Mouse (Mus musculus) hindbrain, embryonic 10.5 days (tissue): ENCODE measurements around the gene Slc16a10. TPM values are rescaled to one million over a fixed set of nuclear protein-coding genes. Genes with fewer than 3 reads are reported as not detected.

ENCODE experiments used
- DNase-seq: peaks from one replicate; pipeline ENCODE4 v3.0.0-alpha.2; 2017; ENCODE audit warnings: low spot score
- H3K27ac ChIP-seq: fragments of 300-500 bp; sonication (generic); 2 replicates; pipeline ENCODE4 v1.5.1; 2016; ENCODE audit warnings: mild to moderate bottlenecking, moderate library complexity
- H3K27me3 ChIP-seq: fragments of 300-500 bp; sonication (generic); 2 replicates; pipeline ENCODE4 v1.6.1; 2016; ENCODE audit warnings: mild to moderate bottlenecking; ENCODE audit not compliant: poor library complexity, insufficient read depth, severe bottlenecking
- H3K36me3 ChIP-seq: fragments of 300-500 bp; sonication (generic); 2 replicates; pipeline ENCODE4 v1.6.1; 2016; ENCODE audit warnings: mild to moderate bottlenecking, moderate library complexity
- H3K4me1 ChIP-seq: fragments of 300-500 bp; sonication (generic); replicated peaks from 2 replicates; pipeline ENCODE4 v1.6.1; 2016; ENCODE audit warnings: mild to moderate bottlenecking
- H3K4me3 ChIP-seq: fragments of 300-500 bp; sonication (generic); 2 replicates; pipeline ENCODE4 v1.5.1; 2016; ENCODE audit warnings: mild to moderate bottlenecking, moderate library complexity
- H3K9me3 ChIP-seq: fragments of 300-500 bp; sonication (generic); 2 replicates; pipeline ENCODE4 v1.6.1; 2016; ENCODE audit warnings: mild to moderate bottlenecking, moderate library complexity
- WGBS: fragments of 180-500 bp; shearing (Covaris S2); methylation state at CpG from one replicate; pipeline ENCODE4 v1.1.7; 2016; 5-methylcytosine and 5-hydroxymethylcytosine counted together
- polyA plus RNA-seq: library from polyadenylated mRNA; unstranded; fragments of >200 nt; fragmentation: Nextera tagmentation; extraction: Ambion mirVana; gene quantifications from 2 replicates; pipeline ENCODE4 v1.2.1, GENCODE M21; 2016

Gene Slc16a10
- polyA plus RNA-seq, 1 experiment from 2014 or later: 10.3 TPM

GRCm38 (mm10) chr10:40141016-40141851 lies 824 bp downstream of the Slc16a10 start:
- peak overlapping the region; percentile 89 for H3K27ac ChIP-seq
- no peaks in the 10 kb centered on the region for H3K36me3 ChIP-seq
- H3K9me3 ChIP-seq: no peaks in the 10 kb centered on the region
- WGBS: 27% methylated on average over 27 of the region's 27 CpGs
- H3K4me3 ChIP-seq: peak overlapping the region; percentile 79
- H3K27me3 ChIP-seq: peaks cover 20% of the 10 kb centered on the region
- DNase-seq: no peak
- peaks cover 16% of the 10 kb centered on the region for H3K4me1 ChIP-seq

DNA sequence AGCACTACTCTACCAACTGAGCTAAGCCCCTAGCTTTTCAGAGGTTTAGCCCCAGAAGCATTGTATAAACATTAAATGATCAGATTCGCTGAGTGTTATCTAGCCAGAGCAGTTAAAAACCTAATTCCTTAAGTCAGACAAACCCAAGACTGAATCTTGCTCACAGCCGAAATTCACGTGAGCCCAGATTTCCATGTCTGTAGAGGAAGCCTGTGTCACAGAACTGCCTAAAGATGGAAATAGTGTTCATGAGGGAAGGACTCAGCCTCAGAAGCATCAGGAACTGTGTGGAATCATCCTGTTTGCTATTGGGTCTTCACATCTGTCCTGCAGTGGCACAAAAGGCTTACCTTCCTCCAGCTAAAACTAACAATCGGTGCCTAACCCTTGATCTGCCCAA lies 2.4 kb downstream of the Slc16a10 start:
- Histone ChIP-seq H3K36me3 (no peaks in the 10 kb centered on the region), H3K4me1 (peaks cover 16% of the 10 kb centered on the region), H3K4me3 (no peak overlapping the region), H3K27ac (no peak overlapping the region), H3K27me3 (peaks cover 20% of the 10 kb centered on the region), H3K9me3 (no peaks in the 10 kb centered on the region)
- no peak for DNase-seq
- 91% methylated on average over 4 of the region's 4 CpGs for WGBS

GRCm38 (mm10) chr10:40135807-40136778 lies 6.0 kb downstream of the Slc16a10 start:
- Histone ChIP-seq H3K4me1 (peaks cover 2% of the 10 kb centered on the region), H3K36me3 (no peaks in the 10 kb centered on the region), H3K27me3 (peaks cover 14% of the 10 kb centered on the region), H3K4me3 (no peak overlapping the region), H3K9me3 (no peaks in the 10 kb centered on the region), H3K27ac (no peak overlapping the region)
- DNase-seq: no peak
- 90% methylated on average over 9 of the region's 9 CpGs for WGBS

GRCm38 (mm10) chr10:40134906-40135305 lies 7.2 kb downstream of the Slc16a10 start:
- Histone ChIP-seq H3K27me3 (peaks cover 2% of the 10 kb centered on the region), H3K4me3 (no peak overlapping the region), H3K9me3 (no peaks in the 10 kb centered on the region), H3K4me1 (no peaks in the 10 kb centered on the region), H3K36me3 (no peaks in the 10 kb centered on the region), H3K27ac (no peak overlapping the region)
- 89% methylated on average over 6 of the region's 6 CpGs for WGBS
- DNase-seq: no peak

DNA sequence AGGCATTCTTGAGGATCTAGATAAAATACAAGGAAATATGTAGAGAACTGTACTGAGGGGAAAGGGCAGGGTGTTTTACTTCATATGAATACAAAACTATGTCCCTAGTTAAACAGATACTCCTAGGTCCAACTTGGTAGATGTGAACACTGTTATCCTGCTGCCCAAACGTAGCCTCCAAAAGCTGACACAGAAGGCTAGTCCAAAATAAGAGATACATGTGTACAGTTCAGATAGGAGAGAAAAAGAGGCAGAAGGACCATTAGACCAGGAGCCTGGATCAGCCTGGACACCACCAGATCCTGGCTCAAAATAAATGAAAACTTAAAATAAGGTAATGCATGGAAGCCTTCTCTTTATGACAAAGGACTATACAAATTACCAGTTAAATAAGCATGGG lies 8.4 kb downstream of the Slc16a10 start:
- no peaks in the 10 kb centered on the region for H3K27me3 ChIP-seq
- no peaks in the 10 kb centered on the region for H3K4me1 ChIP-seq
- WGBS: 77% methylated on average over 1 of the region's 1 CpGs
- no peaks in the 10 kb centered on the region for H3K9me3 ChIP-seq
- no peak for DNase-seq
- H3K27ac ChIP-seq: no peak overlapping the region
- H3K4me3 ChIP-seq: no peak overlapping the region
- H3K36me3 ChIP-seq: no peaks in the 10 kb centered on the region

- no peak overlapping the region for H3K4me3 ChIP-seq
- no peak for DNase-seq
- WGBS: 91% methylated on average over 9 of the region's 9 CpGs
- no peak overlapping the region for H3K27ac ChIP-seq
- H3K4me1 ChIP-seq: no peaks in the 10 kb centered on the region
- no peaks in the 10 kb centered on the region for H3K27me3 ChIP-seq
- H3K36me3 ChIP-seq: no peaks in the 10 kb centered on the region
- H3K9me3 ChIP-seq: no peaks in the 10 kb centered on the region
Measured at GRCm38 (mm10) chr10:40131690-40132418, 10.2 kb downstream of the Slc16a10 start.

DNA sequence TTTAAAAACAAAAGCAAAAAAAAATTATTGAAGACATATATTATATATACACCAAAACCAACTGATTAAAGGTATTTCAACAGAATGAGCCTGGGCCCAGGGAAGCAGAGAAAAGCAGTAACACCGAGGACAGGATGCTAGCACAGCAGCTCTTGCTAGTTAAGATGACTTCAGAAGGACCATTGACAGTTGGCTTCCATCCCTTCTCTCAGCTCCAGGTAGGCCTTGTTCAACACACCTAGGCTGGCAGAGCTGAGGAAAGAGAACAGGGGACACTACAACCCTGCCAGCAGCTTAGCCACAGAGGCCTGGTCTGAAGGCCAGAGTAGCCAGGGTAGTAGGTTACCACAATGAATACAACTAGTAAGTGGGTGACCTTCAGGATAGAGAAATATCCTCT lies 11.9 kb downstream of the Slc16a10 start:
- H3K27me3 ChIP-seq: no peaks in the 10 kb centered on the region
- no peaks in the 10 kb centered on the region for H3K9me3 ChIP-seq
- no peak overlapping the region for H3K4me3 ChIP-seq
- no peak overlapping the region for H3K27ac ChIP-seq
- no peaks in the 10 kb centered on the region for H3K4me1 ChIP-seq
- 88% methylated on average over 1 of the region's 1 CpGs for WGBS
- no peak for DNase-seq
- no peaks in the 10 kb centered on the region for H3K36me3 ChIP-seq

- Histone ChIP-seq H3K27me3 (no peaks in the 10 kb centered on the region), H3K4me3 (no peak overlapping the region)
Measured at GRCm38 (mm10) chr10:40129134-40129533, 12.9 kb downstream of the Slc16a10 start.

DNA sequence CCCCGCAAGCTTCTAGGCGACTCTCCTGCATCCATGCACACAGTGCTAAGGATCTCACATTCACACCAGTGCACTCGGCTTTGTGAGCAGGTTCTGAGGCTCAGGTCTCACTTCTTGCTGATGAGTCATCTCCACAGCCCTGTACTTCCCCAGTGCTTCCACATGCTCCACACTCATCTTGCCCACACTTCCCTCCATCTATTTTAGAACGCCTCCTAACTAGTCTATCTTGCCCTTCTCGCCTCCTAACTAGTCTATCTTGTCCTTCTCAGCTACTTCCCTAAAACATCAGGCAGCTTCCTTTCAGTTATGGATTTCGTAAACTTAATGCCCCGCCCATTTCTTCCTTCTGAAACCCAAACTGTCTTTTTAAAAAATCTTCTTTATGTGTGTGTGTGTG lies 13.6 kb downstream of the Slc16a10 start:
- no peak overlapping the region for H3K4me3 ChIP-seq
- no peaks in the 10 kb centered on the region for H3K4me1 ChIP-seq
- no peaks in the 10 kb centered on the region for H3K9me3 ChIP-seq
- 85% methylated on average over 7 of the region's 7 CpGs for WGBS
- H3K36me3 ChIP-seq: no peaks in the 10 kb centered on the region
- no peaks in the 10 kb centered on the region for H3K27me3 ChIP-seq
- no peak overlapping the region for H3K27ac ChIP-seq
- DNase-seq: no peak

More at GRCm38 (mm10) chr10:40129134-40129533, 12.9 kb downstream of the Slc16a10 start:
- no peak overlapping the region for H3K27ac ChIP-seq
- no peaks in the 10 kb centered on the region for H3K9me3 ChIP-seq
- no peaks in the 10 kb centered on the region for H3K36me3 ChIP-seq
- no peak for DNase-seq
- no peaks in the 10 kb centered on the region for H3K4me1 ChIP-seq

- no peaks in the 10 kb centered on the region for H3K9me3 ChIP-seq
- 87% methylated on average over 9 of the region's 9 CpGs for WGBS
- H3K4me1 ChIP-seq: no peaks in the 10 kb centered on the region
- H3K27ac ChIP-seq: no peak overlapping the region
- H3K36me3 ChIP-seq: no peaks in the 10 kb centered on the region
- H3K4me3 ChIP-seq: no peak overlapping the region
- DNase-seq: no peak
- H3K27me3 ChIP-seq: no peaks in the 10 kb centered on the region
Measured at GRCm38 (mm10) chr10:40125200-40125599, 16.9 kb downstream of the Slc16a10 start.

GRCm38 (mm10) chr10:40124570-40124969 lies 17.5 kb downstream of the Slc16a10 start:
- no peak overlapping the region for H3K27ac ChIP-seq
- no peaks in the 10 kb centered on the region for H3K4me1 ChIP-seq
- no peaks in the 10 kb centered on the region for H3K27me3 ChIP-seq
- no peak for DNase-seq
- 86% methylated on average over 4 of the region's 4 CpGs for WGBS
- H3K36me3 ChIP-seq: no peaks in the 10 kb centered on the region
- no peak overlapping the region for H3K4me3 ChIP-seq
- H3K9me3 ChIP-seq: no peaks in the 10 kb centered on the region

GRCm38 (mm10) chr10:40124096-40124495 lies 18.0 kb downstream of the Slc16a10 start:
- H3K36me3 ChIP-seq: no peaks in the 10 kb centered on the region
- no peaks in the 10 kb centered on the region for H3K9me3 ChIP-seq
- no peak for DNase-seq
- 90% methylated on average over 2 of the region's 2 CpGs for WGBS
- no peaks in the 10 kb centered on the region for H3K27me3 ChIP-seq
- no peak overlapping the region for H3K4me3 ChIP-seq
- no peak overlapping the region for H3K27ac ChIP-seq
- no peaks in the 10 kb centered on the region for H3K4me1 ChIP-seq
